Mouse (Mus musculus): ENCODE results near the gene Zswim8. TPM values are rescaled to one million over a fixed set of nuclear protein-coding genes. Genes with fewer than 3 reads are reported as not detected.
A peak's percentile ranks its signal among the peaks of the same experiment; 100 is the strongest.

The Zswim8 gene
- polyA plus RNA-seq, 1 experiment: 37.0 TPM

GRCm38 (mm10) chr14:20672990-20673389 is 34.4 kb upstream of the Zswim8 start:
- Histone ChIP-seq H3K4me3 (ENCODE audit: low read depth, low read length) (no peak overlapping the region), H3K27ac (ENCODE audit: insufficient read depth, low read length) (no peak overlapping the region), H3K27me3 (ENCODE audit: control insufficient read depth, insufficient read depth, low read length, poor library complexity, severe bottlenecking) (no peaks in the 10 kb centered on the region), H3K4me1 (ENCODE audit: control insufficient read depth, insufficient read depth, low read length) (no peaks in the 10 kb centered on the region), H3K9ac (ENCODE audit: low read depth, poor library complexity, severe bottlenecking) (peak overlapping the region; percentile 59), H3K9me3 (replicated peaks; ENCODE audit: control insufficient read depth, insufficient read depth, low read length, poor library complexity, severe bottlenecking) (peaks cover 17% of the 10 kb centered on the region), H3K36me3 (ENCODE audit: control insufficient read depth, insufficient read depth, low read length, poor library complexity, severe bottlenecking) (peaks cover 19% of the 10 kb centered on the region)
- TF ChIP-seq EP300 (IDR thresholded peaks at IDR 0.05; ENCODE audit: insufficient read depth, low read depth, low read length) (no peak), CTCF (IDR thresholded peaks at IDR 0.05; ENCODE audit: low read depth, low read length) (peak; percentile 17)

- Histone ChIP-seq H3K27ac (ENCODE audit: insufficient read depth, low read length) (peak overlapping the region; percentile 82), H3K27me3 (ENCODE audit: control insufficient read depth, insufficient read depth, low read length, poor library complexity, severe bottlenecking) (no peaks in the 10 kb centered on the region), H3K4me1 (ENCODE audit: control insufficient read depth, insufficient read depth, low read length) (no peaks in the 10 kb centered on the region), H3K4me3 (ENCODE audit: low read depth, low read length) (peak overlapping the region; percentile 83), H3K9ac (ENCODE audit: low read depth, poor library complexity, severe bottlenecking) (peak overlapping the region; percentile 59), H3K36me3 (ENCODE audit: control insufficient read depth, insufficient read depth, low read length, poor library complexity, severe bottlenecking) (peaks cover 24% of the 10 kb centered on the region), H3K9me3 (replicated peaks; ENCODE audit: control insufficient read depth, insufficient read depth, low read length, poor library complexity, severe bottlenecking) (peaks cover 17% of the 10 kb centered on the region)
- TF ChIP-seq EP300 (IDR thresholded peaks at IDR 0.05; ENCODE audit: insufficient read depth, low read depth, low read length): no peak
- TF ChIP-seq POLR2A (IDR thresholded peaks at IDR 0.05; ENCODE audit: insufficient read depth, low read length): no peak
- TF ChIP-seq CTCF (IDR thresholded peaks at IDR 0.05; ENCODE audit: low read depth, low read length): no peak
Measured at GRCm38 (mm10) chr14:20673735-20674063, 33.7 kb upstream of the Zswim8 start.

GRCm38 (mm10) chr14:20674064-20674833 is 33.1 kb upstream of the Zswim8 start, which contains the start of gene Sec24c:
Sec24c (plus strand) TSS chr14:20674308.
- Histone ChIP-seq H3K27me3 (ENCODE audit: control insufficient read depth, insufficient read depth, low read length, poor library complexity, severe bottlenecking) (no peaks in the 10 kb centered on the region), H3K9me3 (replicated peaks; ENCODE audit: control insufficient read depth, insufficient read depth, low read length, poor library complexity, severe bottlenecking) (peaks cover 17% of the 10 kb centered on the region), H3K9ac (ENCODE audit: low read depth, poor library complexity, severe bottlenecking) (peak within 1 kb of the TSS; percentile 82), H3K4me3 (ENCODE audit: low read depth, low read length) (peak within 1 kb of the TSS; percentile 96), H3K4me1 (ENCODE audit: control insufficient read depth, insufficient read depth, low read length) (no peaks in the 10 kb centered on the region), H3K36me3 (ENCODE audit: control insufficient read depth, insufficient read depth, low read length, poor library complexity, severe bottlenecking) (peaks cover 28% of the 10 kb centered on the region), H3K27ac (ENCODE audit: insufficient read depth, low read length) (peak within 1 kb of the TSS; percentile 82)
- TF ChIP-seq POLR2A (IDR thresholded peaks at IDR 0.05; ENCODE audit: insufficient read depth, low read length) (peak; percentile 42), EP300 (IDR thresholded peaks at IDR 0.05; ENCODE audit: insufficient read depth, low read depth, low read length) (0 out of 2 replicates have a peak, but pooled peaks have one; percentile 13), CTCF (IDR thresholded peaks at IDR 0.05; ENCODE audit: low read depth, low read length) (no peak)

- H3K9me3 ChIP-seq (replicated peaks; ENCODE audit: control insufficient read depth, insufficient read depth, low read length, poor library complexity, severe bottlenecking): peaks cover 17% of the 10 kb centered on the region
- H3K36me3 ChIP-seq (ENCODE audit: control insufficient read depth, insufficient read depth, low read length, poor library complexity, severe bottlenecking): peaks cover 48% of the 10 kb centered on the region
- no peak overlapping the region for H3K27ac ChIP-seq (ENCODE audit: insufficient read depth, low read length)
- TF ChIP-seq POLR2A (IDR thresholded peaks at IDR 0.05; ENCODE audit: insufficient read depth, low read length): no peak
- TF ChIP-seq CTCF (IDR thresholded peaks at IDR 0.05; ENCODE audit: low read depth, low read length): no peak
- TF ChIP-seq EP300 (IDR thresholded peaks at IDR 0.05; ENCODE audit: insufficient read depth, low read depth, low read length): no peak
- no peak overlapping the region for H3K4me3 ChIP-seq (ENCODE audit: low read depth, low read length)
- no peak overlapping the region for H3K9ac ChIP-seq (ENCODE audit: low read depth, poor library complexity, severe bottlenecking)
- H3K27me3 ChIP-seq (ENCODE audit: control insufficient read depth, insufficient read depth, low read length, poor library complexity, severe bottlenecking): no peaks in the 10 kb centered on the region
- H3K4me1 ChIP-seq (ENCODE audit: control insufficient read depth, insufficient read depth, low read length): no peaks in the 10 kb centered on the region
Measured at GRCm38 (mm10) chr14:20677906-20678305, 29.4 kb upstream of the Zswim8 start.

GRCm38 (mm10) chr14:20681742-20682141 is 25.6 kb upstream of the Zswim8 start:
- Histone ChIP-seq H3K4me3 (ENCODE audit: low read depth, low read length) (no peak overlapping the region), H3K27ac (ENCODE audit: insufficient read depth, low read length) (no peak overlapping the region), H3K27me3 (ENCODE audit: control insufficient read depth, insufficient read depth, low read length, poor library complexity, severe bottlenecking) (no peaks in the 10 kb centered on the region), H3K9me3 (replicated peaks; ENCODE audit: control insufficient read depth, insufficient read depth, low read length, poor library complexity, severe bottlenecking) (peaks cover 3% of the 10 kb centered on the region; the same call in 1 of the 2 replicates), H3K9ac (ENCODE audit: low read depth, poor library complexity, severe bottlenecking) (no peak overlapping the region), H3K4me1 (ENCODE audit: control insufficient read depth, insufficient read depth, low read length) (no peaks in the 10 kb centered on the region), H3K36me3 (ENCODE audit: control insufficient read depth, insufficient read depth, low read length, poor library complexity, severe bottlenecking) (peaks cover 67% of the 10 kb centered on the region)
- TF ChIP-seq EP300 (IDR thresholded peaks at IDR 0.05; ENCODE audit: insufficient read depth, low read depth, low read length) (no peak), POLR2A (IDR thresholded peaks at IDR 0.05; ENCODE audit: insufficient read depth, low read length) (no peak), CTCF (IDR thresholded peaks at IDR 0.05; ENCODE audit: low read depth, low read length) (no peak)

- Histone ChIP-seq H3K9me3 (replicated peaks; ENCODE audit: control insufficient read depth, insufficient read depth, low read length, poor library complexity, severe bottlenecking) (no peaks in the 10 kb centered on the region), H3K36me3 (ENCODE audit: control insufficient read depth, insufficient read depth, low read length, poor library complexity, severe bottlenecking) (peaks cover 67% of the 10 kb centered on the region), H3K27ac (ENCODE audit: insufficient read depth, low read length) (no peak overlapping the region), H3K9ac (ENCODE audit: low read depth, poor library complexity, severe bottlenecking) (no peak overlapping the region), H3K4me1 (ENCODE audit: control insufficient read depth, insufficient read depth, low read length) (no peaks in the 10 kb centered on the region), H3K27me3 (ENCODE audit: control insufficient read depth, insufficient read depth, low read length, poor library complexity, severe bottlenecking) (no peaks in the 10 kb centered on the region), H3K4me3 (ENCODE audit: low read depth, low read length) (no peak overlapping the region)
- TF ChIP-seq EP300 (IDR thresholded peaks at IDR 0.05; ENCODE audit: insufficient read depth, low read depth, low read length) (no peak), POLR2A (IDR thresholded peaks at IDR 0.05; ENCODE audit: insufficient read depth, low read length) (no peak), CTCF (IDR thresholded peaks at IDR 0.05; ENCODE audit: low read depth, low read length) (no peak)
Measured at GRCm38 (mm10) chr14:20682498-20682897, 24.9 kb upstream of the Zswim8 start.
